Mouse (Mus musculus): ENCODE measurements at regions not wholly inside any gene's neighbourhood (a gene's known extent, or its start where the extent isn't known, plus 50 kb on each side); places are given as distances from the start of the nearest gene placed in this dataset.

DNA sequence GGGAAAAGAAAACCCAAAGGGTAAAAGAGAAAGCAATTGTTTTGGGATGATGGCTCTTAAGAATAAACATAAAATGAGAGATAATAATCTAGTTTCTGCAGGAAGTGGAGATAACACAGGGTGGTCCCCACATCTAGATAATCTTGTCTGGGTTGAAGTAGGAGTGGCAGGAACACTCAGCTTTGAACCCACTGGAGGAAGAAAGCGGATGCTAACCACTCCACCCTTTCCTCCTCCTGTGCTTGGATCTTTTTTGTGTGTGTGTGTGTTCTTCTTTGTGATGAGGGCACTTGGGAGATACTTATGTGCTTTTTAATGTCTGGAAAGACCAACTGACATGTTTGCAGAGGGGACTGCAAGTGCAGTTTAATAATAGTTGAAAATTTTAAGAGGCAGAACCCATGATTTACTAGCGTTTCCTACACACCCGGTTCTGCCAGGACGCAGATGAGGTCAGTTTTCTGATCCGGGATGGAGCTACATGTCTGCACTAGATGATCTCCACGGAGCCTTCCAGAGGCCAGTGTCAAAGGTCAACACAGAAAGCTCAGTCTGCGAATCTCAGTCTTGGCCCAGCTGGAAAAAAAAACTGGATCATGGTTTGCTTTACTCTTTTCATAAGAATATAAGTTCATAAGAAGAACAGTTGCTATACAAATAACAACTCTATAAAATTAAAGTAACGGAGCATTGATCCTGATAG lies 82.7 kb downstream of the Gm13691 start:
- DNase-seq (ENCODE audit: low read depth): no peak
- TF ChIP-seq POLR2A (IDR thresholded peaks at IDR 0.05; ENCODE audit: borderline replicate concordance, extremely low read depth, insufficient read depth, insufficient read length, poor library complexity, severe bottlenecking) (no peak), CTCF (IDR thresholded peaks at IDR 0.05; ENCODE audit: borderline replicate concordance, extremely low read depth, insufficient read depth, insufficient read length) (no peak)

DNA sequence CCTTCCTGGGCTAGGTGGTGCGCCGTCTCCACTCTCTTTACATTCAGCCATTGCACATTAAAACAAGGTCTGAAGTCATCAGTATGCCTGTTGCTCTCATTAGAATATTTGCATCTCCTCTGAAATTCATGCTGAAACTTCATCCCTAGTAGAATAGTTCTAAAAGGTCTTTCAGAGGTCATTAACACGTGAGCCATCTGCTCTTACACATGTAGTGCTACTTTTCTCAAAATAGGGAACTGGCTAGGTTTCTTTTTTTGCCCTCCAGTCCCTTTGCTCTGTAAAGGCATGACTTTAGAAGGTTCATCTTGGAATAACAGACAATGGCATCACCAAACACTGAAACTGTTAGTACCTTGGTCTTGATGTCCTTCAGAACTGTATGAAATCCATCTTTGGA lies 85.6 kb downstream of the Gm13691 start:
- no peak for DNase-seq (ENCODE audit: low read depth)
- TF ChIP-seq POLR2A (IDR thresholded peaks at IDR 0.05; ENCODE audit: borderline replicate concordance, extremely low read depth, insufficient read depth, insufficient read length, poor library complexity, severe bottlenecking) (no peak), CTCF (IDR thresholded peaks at IDR 0.05; ENCODE audit: borderline replicate concordance, extremely low read depth, insufficient read depth, insufficient read length) (no peak)

DNA sequence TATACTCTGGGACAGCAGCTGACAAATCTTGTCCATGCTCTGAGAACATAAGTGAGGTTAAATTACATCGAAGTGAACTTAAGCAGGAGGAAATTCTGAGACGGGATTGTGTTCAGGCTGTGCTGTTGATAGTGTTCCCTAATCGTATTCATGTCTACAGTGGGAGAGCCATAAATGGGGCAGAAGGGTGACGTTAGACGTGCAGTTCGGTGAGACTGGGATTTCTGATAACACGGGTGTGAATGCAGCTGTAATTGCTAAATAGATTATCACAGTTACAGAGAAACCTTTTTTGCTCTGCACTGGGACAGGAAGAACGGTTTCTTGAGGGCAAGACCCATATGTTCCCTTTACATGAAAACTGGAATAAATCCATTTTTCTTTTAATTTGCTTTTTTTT lies 88.9 kb downstream of the Gm13691 start:
- TF ChIP-seq POLR2A (IDR thresholded peaks at IDR 0.05; ENCODE audit: borderline replicate concordance, extremely low read depth, insufficient read depth, insufficient read length, poor library complexity, severe bottlenecking): no peak
- no peak for TF ChIP-seq CTCF (IDR thresholded peaks at IDR 0.05; ENCODE audit: borderline replicate concordance, extremely low read depth, insufficient read depth, insufficient read length)
- DNase-seq (ENCODE audit: low read depth): peak; percentile 4

DNA sequence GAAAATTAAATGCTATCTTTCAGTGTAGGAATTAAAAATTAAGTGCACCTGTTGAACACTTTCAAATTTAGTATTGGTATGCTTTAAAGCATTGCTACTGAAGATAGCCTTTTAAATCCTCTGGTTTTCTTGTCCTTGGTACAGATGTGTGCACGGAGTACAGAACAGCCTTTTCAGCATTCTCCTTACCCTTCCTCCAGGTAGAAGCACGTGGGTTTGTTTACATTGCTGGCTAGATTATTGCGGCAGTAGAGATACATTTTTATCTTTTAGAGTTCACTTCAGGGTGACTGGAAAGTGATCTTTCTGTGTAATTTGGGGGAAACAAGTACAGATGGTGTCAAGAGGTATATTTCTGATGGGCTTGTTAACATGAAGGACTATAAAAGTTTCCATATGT lies 89.9 kb downstream of the Gm13691 start:
- no peak for DNase-seq (ENCODE audit: low read depth)

DNA sequence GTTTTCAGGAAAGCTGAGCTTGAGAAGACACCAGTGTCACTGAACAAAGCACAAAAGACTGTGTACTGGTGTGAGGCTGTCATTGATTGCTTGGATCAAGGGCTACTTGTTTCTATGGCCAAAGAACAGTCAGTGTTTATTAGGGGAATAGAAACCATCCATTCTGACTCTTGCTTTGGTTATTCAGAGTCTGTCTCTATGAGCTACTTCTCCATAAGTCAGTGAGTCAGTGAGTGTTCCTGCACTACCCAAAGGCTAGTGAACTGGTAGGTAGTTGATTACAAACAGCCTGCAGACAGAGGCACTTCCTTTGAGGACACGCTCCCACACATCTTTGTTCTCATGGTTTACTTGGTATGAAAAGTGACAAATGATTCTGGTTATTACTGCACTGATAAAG lies 104.4 kb downstream of the Gm13691 start:
- no peak for DNase-seq (ENCODE audit: low read depth)
- TF ChIP-seq CTCF (IDR thresholded peaks at IDR 0.05; ENCODE audit: borderline replicate concordance, extremely low read depth, insufficient read depth, insufficient read length): no peak
- TF ChIP-seq POLR2A (IDR thresholded peaks at IDR 0.05; ENCODE audit: borderline replicate concordance, extremely low read depth, insufficient read depth, insufficient read length, poor library complexity, severe bottlenecking): no peak

More for the DNA sequence above, 89.9 kb downstream of the Gm13691 start:
- no peak for TF ChIP-seq CTCF (IDR thresholded peaks at IDR 0.05; ENCODE audit: borderline replicate concordance, extremely low read depth, insufficient read depth, insufficient read length)
- TF ChIP-seq POLR2A (IDR thresholded peaks at IDR 0.05; ENCODE audit: borderline replicate concordance, extremely low read depth, insufficient read depth, insufficient read length, poor library complexity, severe bottlenecking): no peak

DNA sequence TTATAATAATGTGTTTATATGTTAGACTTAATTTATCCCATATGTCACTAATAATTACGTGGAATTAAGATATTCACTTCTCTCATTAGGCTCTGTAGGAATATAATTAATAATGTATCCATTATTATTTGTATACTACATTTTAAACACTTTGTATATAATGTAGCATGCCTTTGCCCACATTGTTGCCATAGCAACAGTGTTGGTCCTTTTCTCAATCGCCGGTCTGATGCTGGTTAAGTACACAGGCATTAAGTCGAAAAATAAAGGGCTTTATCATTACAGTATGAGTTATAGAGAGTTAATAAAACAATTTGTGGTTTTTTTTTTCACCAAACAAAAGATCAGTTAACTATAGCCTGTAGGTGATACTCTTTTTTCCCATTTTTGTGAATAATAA lies 108.4 kb downstream of the Gm13691 start:
- no peak for TF ChIP-seq POLR2A (IDR thresholded peaks at IDR 0.05; ENCODE audit: borderline replicate concordance, extremely low read depth, insufficient read depth, insufficient read length, poor library complexity, severe bottlenecking)
- no peak for TF ChIP-seq CTCF (IDR thresholded peaks at IDR 0.05; ENCODE audit: borderline replicate concordance, extremely low read depth, insufficient read depth, insufficient read length)
- DNase-seq (ENCODE audit: low read depth): peak; percentile 53

DNA sequence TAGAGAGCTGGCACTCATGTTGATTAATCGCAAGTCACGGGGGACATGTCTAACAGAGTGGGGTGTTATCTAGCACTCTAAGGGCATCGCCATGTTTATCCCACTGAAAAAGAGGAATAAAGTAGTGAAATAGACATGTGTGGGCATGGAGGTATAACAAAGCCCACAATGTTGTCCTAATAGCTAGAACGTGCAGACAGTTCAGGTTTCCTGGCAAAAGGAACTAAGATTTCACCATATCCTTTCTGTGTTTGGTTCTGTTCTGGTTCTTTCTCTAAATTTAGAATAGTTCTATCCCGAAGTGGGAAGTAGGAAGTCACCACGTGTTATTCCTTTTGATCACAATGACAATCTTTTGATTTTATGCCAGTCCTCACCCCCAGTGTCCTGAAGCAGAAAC lies 123.2 kb downstream of the Gm13691 start:
- no peak for DNase-seq (ENCODE audit: low read depth)
- TF ChIP-seq POLR2A (IDR thresholded peaks at IDR 0.05; ENCODE audit: borderline replicate concordance, extremely low read depth, insufficient read depth, insufficient read length, poor library complexity, severe bottlenecking) (no peak), CTCF (IDR thresholded peaks at IDR 0.05; ENCODE audit: borderline replicate concordance, extremely low read depth, insufficient read depth, insufficient read length) (no peak)

DNA sequence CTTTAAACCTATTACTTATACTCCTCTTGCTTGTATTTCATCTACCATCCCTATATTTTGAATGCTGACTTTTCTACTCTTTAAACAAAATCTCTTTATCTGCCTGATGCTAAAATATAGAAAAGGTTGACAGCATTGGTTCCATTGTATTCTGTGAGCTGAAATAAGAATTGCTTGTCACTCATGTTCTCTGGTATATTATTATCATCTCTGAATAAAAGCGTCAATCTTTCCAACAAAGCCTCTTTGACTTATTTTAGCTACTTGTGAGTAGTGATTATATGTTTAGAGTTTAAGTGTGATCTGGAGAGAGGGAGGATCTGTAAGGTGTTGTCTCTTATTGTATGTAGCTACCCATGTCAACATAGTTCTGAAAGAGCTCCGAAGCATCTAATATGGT lies 129.5 kb downstream of the Gm13691 start:
- TF ChIP-seq POLR2A (IDR thresholded peaks at IDR 0.05; ENCODE audit: borderline replicate concordance, extremely low read depth, insufficient read depth, insufficient read length, poor library complexity, severe bottlenecking): no peak
- TF ChIP-seq CTCF (IDR thresholded peaks at IDR 0.05; ENCODE audit: borderline replicate concordance, extremely low read depth, insufficient read depth, insufficient read length): no peak
- peak; percentile 13 for DNase-seq (ENCODE audit: low read depth)

DNA sequence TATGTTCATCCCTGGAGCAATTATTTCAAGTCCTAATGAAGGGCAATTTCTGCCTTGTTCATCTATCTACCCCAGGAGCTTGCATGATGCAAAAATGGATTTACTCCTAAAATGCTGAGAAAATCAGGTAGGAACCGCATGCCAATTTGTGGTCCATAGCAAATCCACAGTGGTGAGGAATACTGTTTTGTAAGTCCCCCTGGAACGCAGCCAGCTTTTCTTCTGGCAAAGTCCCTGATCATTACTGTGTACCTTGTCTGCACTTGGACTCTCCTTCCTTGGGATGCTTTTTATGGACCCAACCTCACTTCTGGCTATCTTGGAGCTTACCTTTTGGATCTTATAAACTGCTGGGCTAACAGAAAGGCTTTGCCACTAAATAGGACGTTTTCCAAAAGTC lies 137.2 kb downstream of the Gm13691 start:
- no peak for TF ChIP-seq CTCF (IDR thresholded peaks at IDR 0.05; ENCODE audit: borderline replicate concordance, extremely low read depth, insufficient read depth, insufficient read length)
- no peak for TF ChIP-seq POLR2A (IDR thresholded peaks at IDR 0.05; ENCODE audit: borderline replicate concordance, extremely low read depth, insufficient read depth, insufficient read length, poor library complexity, severe bottlenecking)
- peak; percentile 39 for DNase-seq (ENCODE audit: low read depth)

DNA sequence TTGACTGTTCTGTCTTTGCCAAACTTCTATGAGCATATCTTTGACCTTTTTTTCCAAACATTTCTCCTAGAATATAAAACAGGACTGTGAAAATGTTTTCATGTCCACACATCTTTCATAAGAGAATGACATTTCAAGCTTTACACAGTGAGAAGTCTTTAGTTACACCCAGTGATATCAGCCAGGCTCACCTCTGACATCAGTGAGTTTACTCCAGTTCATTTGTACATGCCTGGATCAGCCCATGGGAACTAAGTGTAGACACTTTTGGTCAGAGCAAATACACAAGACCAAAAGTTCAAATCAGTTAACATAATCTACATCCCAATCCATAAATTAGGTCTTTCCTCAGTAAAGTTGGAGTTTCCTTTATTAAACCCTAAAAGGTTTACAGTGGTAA lies 171.4 kb downstream of the Gm13691 start:
- DNase-seq (ENCODE audit: low read depth): no peak
- TF ChIP-seq CTCF (IDR thresholded peaks at IDR 0.05; ENCODE audit: borderline replicate concordance, extremely low read depth, insufficient read depth, insufficient read length) (no peak), POLR2A (IDR thresholded peaks at IDR 0.05; ENCODE audit: borderline replicate concordance, extremely low read depth, insufficient read depth, insufficient read length, poor library complexity, severe bottlenecking) (no peak)

DNA sequence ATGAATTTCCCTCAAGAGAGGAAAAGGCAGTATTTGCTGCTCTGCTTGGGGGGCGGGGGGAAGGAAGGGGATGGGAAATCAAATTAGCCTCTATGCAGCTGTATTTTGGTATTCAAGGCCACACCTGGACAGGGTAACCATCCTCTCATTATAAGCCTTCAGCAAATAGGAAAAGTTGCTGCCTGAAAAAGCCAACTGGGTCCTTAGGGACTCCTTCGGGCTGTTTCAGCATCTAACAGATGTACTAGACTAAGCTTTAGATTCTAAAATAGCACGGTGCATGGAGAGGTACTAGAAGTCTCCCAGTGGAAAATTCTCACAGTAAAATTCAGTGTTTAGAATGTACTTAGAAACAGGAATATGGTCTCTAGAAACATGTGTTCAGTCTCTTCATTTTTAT lies 183.1 kb downstream of the Gm13691 start:
- TF ChIP-seq CTCF (IDR thresholded peaks at IDR 0.05; ENCODE audit: borderline replicate concordance, extremely low read depth, insufficient read depth, insufficient read length): no peak
- TF ChIP-seq POLR2A (IDR thresholded peaks at IDR 0.05; ENCODE audit: borderline replicate concordance, extremely low read depth, insufficient read depth, insufficient read length, poor library complexity, severe bottlenecking): no peak
- peak; percentile 49 for DNase-seq (ENCODE audit: low read depth)

DNA sequence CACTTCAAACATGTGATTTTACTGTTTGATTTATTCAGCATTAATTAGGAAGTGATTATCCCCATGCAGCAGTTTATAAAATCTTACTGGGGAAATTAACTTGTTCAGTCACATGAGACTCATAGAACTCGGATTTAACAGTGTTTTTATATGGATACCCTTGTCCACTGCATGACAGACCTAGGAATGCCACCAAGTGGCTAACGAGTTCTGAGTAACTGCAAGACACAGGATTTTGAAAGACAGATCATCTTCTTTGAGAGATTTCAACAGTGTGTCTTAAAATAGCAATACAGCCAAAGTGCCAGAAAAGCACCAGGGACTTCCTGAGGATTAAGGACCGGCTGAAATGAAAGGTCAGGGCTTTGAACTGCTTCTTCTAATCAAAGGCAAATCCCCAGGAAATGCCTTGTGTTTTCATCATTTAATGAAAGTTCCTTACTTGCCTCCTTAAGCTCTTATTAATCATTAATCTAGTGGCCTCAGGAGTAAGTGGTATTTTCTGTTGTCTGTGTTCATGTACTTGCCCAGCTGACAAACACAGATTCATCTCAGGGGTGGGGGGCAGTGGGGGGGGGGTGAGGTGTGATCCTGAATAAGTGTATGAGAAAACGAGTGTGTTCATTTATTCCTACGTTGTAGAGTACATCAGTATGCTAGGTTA lies 193.4 kb downstream of the Gm13691 start:
- peak; percentile 64 for DNase-seq (ENCODE audit: low read depth)
- TF ChIP-seq POLR2A (IDR thresholded peaks at IDR 0.05; ENCODE audit: borderline replicate concordance, extremely low read depth, insufficient read depth, insufficient read length, poor library complexity, severe bottlenecking) (no peak), CTCF (IDR thresholded peaks at IDR 0.05; ENCODE audit: borderline replicate concordance, extremely low read depth, insufficient read depth, insufficient read length) (no peak)

Measured in brain, embryonic 14.5 days (tissue).